Mouse (Mus musculus) heart, adult 2 months (tissue): ENCODE measurements at regions not wholly inside any gene's neighbourhood (a gene's known extent, or its start where the extent isn't known, plus 50 kb on each side); places are given as distances from the start of the nearest gene placed in this dataset.

ENCODE experiments used
- CTCF ChIP-seq: fragments of 200-600 bp; IDR thresholded peaks from 2 replicates; pipeline ENCODE4 v1.8.1; 2022; ENCODE audit warnings: antibody characterized with exemption, mild to moderate bottlenecking, moderate library complexity
- EP300 ChIP-seq: fragments of 200-500 bp; IDR thresholded peaks from 2 replicates; pipeline ENCODE4 v1.6.1; 2011; ENCODE audit warnings: low read depth, low read length, control low read depth; ENCODE audit not compliant: insufficient read depth
- POLR2A ChIP-seq: fragments of 200-500 bp; IDR thresholded peaks from 2 replicates; pipeline ENCODE4 v1.6.1; 2011; ENCODE audit warnings: mild to moderate bottlenecking, low read depth, low read length, control low read depth; ENCODE audit not compliant: insufficient read depth

GRCm38 (mm10) chr11:45533402-45534056 lies 318.3 kb upstream of the Clint1 start:
- no peak for TF ChIP-seq POLR2A
- TF ChIP-seq EP300, result no peak
- peak; percentile 46 for TF ChIP-seq CTCF
